Mouse (Mus musculus): ENCODE results near the gene Fbxl4. TPM values are rescaled to one million over a fixed set of nuclear protein-coding genes. Genes with fewer than 3 reads are reported as not detected.

Fbxl4 gene
- polyA plus RNA-seq, 1 experiment from 2014 or later, result 13.0 TPM

DNA sequence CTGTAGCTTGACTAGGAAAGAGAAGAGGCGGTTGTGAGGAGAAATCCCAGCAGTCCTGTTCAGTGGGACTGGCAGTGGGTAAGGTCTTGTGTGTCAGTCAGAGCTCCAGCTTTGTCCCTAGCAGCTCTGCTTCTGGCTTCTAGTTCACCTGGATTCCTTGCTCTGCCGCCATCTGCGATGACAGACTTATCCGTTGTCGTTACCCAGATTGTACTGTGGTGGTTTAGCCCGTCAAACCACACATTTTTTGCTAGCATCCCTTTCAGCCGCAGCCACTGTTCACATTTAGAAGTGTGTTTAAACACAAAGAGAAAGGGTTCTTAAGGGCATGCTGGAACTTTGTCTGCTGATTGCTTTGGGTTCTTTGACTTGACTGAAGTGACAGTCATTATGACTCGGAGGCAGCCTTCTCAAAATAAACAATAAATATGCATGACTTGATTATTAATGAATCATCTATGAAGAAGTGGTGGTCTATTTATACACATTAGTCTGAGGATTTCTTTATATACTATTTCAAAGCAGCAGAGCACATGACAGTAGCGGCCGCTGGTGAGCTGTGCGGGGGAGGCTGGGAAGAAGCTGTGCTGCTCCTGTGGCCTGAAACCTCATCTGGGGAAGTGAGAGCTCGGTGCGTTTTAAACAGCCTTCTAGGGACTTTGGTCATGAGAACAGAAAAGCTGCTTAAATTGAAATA lies 35.6 kb downstream of the Fbxl4 start:
- 73% methylated on average over 13 of the region's 13 CpGs for WGBS
- ATAC-seq (ENCODE audit: low read depth), result no peak
- H3K36me3 ChIP-seq, result peaks cover 3% of the 10 kb centered on the region; the same call in 1 of the 2 replicates
- no peaks in the 10 kb centered on the region for H3K9me3 ChIP-seq
- H3K4me1 ChIP-seq (replicated peaks), result no peaks in the 10 kb centered on the region; the same call in 1 of the 2 replicates
- H3K9ac ChIP-seq, result no peak overlapping the region
- no peak overlapping the region for H3K4me3 ChIP-seq
- H3K27ac ChIP-seq (replicated peaks), result no peak overlapping the region
- no peak overlapping the region for H3K4me2 ChIP-seq
- H3K27me3 ChIP-seq, result no peaks in the 10 kb centered on the region

DNA sequence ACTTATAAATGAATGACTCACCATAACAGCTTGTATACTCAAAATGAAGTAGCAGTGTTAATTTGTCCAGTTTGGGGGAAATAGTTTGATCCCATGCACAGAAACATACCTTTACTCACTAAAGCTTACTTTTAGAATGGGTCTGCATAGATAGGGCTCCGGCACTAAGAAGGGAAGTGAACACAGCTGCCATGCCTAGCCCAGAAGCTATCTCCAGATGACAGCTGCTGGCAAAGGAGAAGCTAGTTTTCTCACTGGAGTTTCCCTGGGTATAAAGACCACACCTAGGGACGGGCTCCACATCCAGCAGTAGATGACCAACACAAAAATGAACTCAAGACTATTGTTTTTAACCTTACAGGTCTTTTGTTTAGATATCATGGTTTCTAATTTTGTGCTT lies 38.1 kb downstream of the Fbxl4 start:
- Histone ChIP-seq H3K4me2 (no peak overlapping the region), H3K9me3 (no peaks in the 10 kb centered on the region), H3K27me3 (no peaks in the 10 kb centered on the region), H3K36me3 (peaks cover 13% of the 10 kb centered on the region), H3K4me1 (replicated peaks) (no peaks in the 10 kb centered on the region; the same call in 1 of the 2 replicates), H3K9ac (no peak overlapping the region), H3K4me3 (no peak overlapping the region), H3K27ac (replicated peaks) (no peak overlapping the region)
- no peak for ATAC-seq (ENCODE audit: low read depth)
- WGBS, result 87% methylated on average over 2 of the region's 2 CpGs

DNA sequence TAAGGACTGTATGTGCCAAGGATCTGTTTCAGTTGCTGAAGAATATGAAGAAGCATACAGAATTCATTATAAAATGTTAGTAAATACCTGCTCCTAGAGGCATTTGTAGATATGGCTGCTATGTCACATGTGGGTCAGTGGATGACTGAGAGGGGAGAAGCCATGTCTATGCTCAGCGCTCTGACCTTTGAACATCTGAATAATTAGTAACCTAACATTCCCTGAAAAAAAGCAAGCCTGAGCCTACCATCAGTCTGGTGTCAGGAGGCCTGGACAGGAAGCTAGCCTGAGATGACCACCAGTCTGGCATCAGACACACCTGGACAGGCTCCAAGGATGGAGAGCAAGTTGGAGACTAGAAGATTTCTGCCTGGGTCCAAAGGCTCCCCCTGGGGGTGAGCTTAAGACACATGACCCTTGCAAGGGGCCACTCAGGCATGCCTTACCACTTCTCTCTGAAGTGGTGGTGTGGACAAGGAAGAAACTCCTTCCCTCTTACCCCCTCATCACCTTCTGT lies 39.2 kb downstream of the Fbxl4 start:
- Histone ChIP-seq H3K4me1 (replicated peaks) (no peaks in the 10 kb centered on the region; the same call in 1 of the 2 replicates), H3K27me3 (no peaks in the 10 kb centered on the region), H3K4me3 (no peak overlapping the region), H3K4me2 (no peak overlapping the region), H3K9ac (no peak overlapping the region), H3K9me3 (no peaks in the 10 kb centered on the region), H3K36me3 (peaks cover 13% of the 10 kb centered on the region), H3K27ac (replicated peaks) (no peak overlapping the region)
- ATAC-seq (ENCODE audit: low read depth), result no peak
- 97% methylated on average over 1 of the region's 1 CpGs for WGBS

DNA sequence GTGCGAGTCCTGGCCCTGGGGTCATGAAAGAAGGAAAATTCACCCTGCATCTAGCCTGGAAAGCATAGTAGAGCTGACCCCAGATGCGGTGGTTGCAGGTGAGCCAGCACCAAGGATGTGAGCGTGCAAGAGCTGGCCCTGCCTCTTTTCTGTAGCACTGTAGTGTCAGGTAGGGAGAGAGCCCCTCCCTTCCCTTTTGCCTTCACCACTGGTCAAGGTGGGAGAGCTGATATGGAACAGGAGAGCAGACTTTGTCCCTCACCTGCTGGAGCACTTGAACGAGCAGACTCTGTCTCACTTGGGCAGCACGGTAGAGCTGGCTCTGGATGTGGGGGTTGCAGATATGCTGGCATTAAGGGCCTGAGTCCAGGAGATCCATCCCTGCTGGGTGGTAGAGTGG lies 39.7 kb downstream of the Fbxl4 start:
- Histone ChIP-seq H3K36me3 (peaks cover 13% of the 10 kb centered on the region), H3K9ac (no peak overlapping the region), H3K4me3 (no peak overlapping the region), H3K4me2 (no peak overlapping the region), H3K9me3 (no peaks in the 10 kb centered on the region), H3K27me3 (no peaks in the 10 kb centered on the region), H3K27ac (replicated peaks) (no peak overlapping the region), H3K4me1 (replicated peaks) (no peaks in the 10 kb centered on the region; the same call in 1 of the 2 replicates)
- 94% methylated on average over 5 of the region's 5 CpGs for WGBS
- no peak for ATAC-seq (ENCODE audit: low read depth)

DNA sequence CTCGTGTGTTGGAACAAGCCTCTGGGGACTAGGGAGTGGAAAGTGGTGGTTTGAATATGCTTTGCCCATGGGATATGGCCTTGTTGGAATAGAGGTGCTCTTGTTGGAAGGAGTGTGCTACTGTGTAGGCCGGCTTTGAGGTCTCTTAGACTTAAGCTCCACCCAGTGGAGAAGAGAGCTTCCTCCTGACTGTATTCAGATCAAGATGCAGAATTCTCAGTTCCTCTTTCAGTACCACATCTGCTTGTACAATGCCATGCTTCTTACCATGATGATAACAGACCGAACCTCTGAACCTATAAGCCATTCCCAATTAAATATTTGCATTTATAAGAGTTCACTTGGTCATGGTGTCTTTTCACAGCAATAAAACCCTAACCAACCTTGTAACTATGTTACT lies 44.7 kb downstream of the Fbxl4 start:
- ATAC-seq (ENCODE audit: low read depth), result no peak
- Histone ChIP-seq H3K36me3 (peaks cover 17% of the 10 kb centered on the region), H3K27me3 (no peaks in the 10 kb centered on the region), H3K4me3 (no peak overlapping the region), H3K9ac (no peak overlapping the region), H3K4me1 (replicated peaks) (no peaks in the 10 kb centered on the region), H3K27ac (replicated peaks) (no peak overlapping the region), H3K9me3 (no peaks in the 10 kb centered on the region), H3K4me2 (no peak overlapping the region)
- 91% methylated on average over 3 of the region's 3 CpGs for WGBS

DNA sequence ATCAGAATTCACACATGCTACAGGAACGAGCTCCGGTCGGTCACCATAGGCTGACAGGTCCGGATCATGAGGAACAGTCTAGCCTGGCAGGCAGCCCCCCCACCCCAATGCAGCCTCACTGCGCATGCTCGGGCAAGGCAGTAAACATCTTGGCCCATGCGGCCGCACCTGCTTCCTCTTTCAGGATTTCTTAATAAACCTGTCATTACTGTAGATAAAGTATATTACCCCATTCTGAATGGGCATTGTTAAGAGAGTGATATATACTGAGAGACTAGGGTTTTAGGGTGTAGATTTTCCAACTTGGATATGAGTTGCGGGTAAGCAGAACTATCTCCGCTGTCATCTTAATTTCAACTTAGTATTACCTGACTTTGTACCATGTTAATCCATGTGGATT lies 45.6 kb downstream of the Fbxl4 start:
- Histone ChIP-seq H3K4me1 (replicated peaks) (no peaks in the 10 kb centered on the region), H3K9ac (no peak overlapping the region), H3K36me3 (peaks cover 14% of the 10 kb centered on the region), H3K27me3 (no peaks in the 10 kb centered on the region), H3K9me3 (no peaks in the 10 kb centered on the region), H3K27ac (replicated peaks) (no peak overlapping the region), H3K4me3 (no peak overlapping the region), H3K4me2 (no peak overlapping the region)
- ATAC-seq (ENCODE audit: low read depth), result no peak
- WGBS, result 92% methylated on average over 10 of the region's 10 CpGs

DNA sequence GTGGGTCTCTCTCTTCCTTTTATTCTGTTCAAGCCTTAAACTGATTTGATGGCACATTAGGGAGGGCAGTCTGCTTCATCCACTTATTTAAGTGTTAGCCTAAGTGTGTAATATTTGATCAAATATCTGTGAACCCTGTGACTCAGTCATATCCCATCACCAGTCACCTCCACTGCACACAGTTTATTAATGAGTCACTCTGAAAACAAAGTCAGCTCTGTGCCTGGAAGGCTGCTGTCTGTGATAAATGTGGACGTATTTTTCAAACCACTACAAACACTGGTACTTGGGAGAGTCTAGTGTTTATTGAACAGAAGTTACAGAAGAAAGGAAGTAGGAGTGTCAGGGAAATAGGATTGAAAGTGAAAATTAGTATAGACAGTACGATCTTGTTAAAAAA lies 63.3 kb downstream of the Fbxl4 start:
- Histone ChIP-seq H3K9ac (no peak overlapping the region), H3K4me1 (replicated peaks) (no peaks in the 10 kb centered on the region), H3K4me3 (no peak overlapping the region), H3K9me3 (no peaks in the 10 kb centered on the region), H3K4me2 (no peak overlapping the region), H3K27ac (replicated peaks) (no peak overlapping the region), H3K36me3 (peaks cover 4% of the 10 kb centered on the region; the same call in 1 of the 2 replicates), H3K27me3 (no peaks in the 10 kb centered on the region)
- no peak for ATAC-seq (ENCODE audit: low read depth)
- 61% methylated on average over 2 of the region's 2 CpGs for WGBS

DNA sequence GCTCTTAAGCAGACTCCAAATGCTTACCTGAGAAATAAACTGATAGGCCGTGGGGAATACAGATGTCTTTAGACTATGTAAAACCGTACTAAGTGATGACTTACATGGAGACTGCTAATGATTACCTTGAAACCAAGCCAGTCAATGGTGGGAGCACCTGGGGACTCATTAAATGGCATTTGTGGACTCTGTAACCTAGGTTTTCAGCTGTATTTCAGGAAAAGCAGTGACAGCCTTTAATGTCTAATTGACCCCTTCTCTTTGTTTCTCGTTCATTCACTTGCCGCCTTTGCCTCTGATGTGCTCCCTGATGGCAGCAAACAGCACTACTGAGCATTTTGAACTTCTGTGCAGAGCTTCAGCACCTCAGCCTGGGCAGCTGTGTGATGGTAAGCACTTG lies 65.1 kb downstream of the Fbxl4 start:
- H3K9ac ChIP-seq, result no peak overlapping the region
- no peak overlapping the region for H3K4me2 ChIP-seq
- no peak overlapping the region for H3K27ac ChIP-seq (replicated peaks)
- ATAC-seq (ENCODE audit: low read depth), result no peak
- H3K27me3 ChIP-seq, result no peaks in the 10 kb centered on the region
- H3K36me3 ChIP-seq, result peaks cover 10% of the 10 kb centered on the region; the same call in 1 of the 2 replicates
- 56% methylated on average over 4 of the region's 4 CpGs for WGBS
- H3K4me1 ChIP-seq (replicated peaks), result no peaks in the 10 kb centered on the region
- H3K4me3 ChIP-seq, result no peak overlapping the region
- H3K9me3 ChIP-seq, result no peaks in the 10 kb centered on the region

DNA sequence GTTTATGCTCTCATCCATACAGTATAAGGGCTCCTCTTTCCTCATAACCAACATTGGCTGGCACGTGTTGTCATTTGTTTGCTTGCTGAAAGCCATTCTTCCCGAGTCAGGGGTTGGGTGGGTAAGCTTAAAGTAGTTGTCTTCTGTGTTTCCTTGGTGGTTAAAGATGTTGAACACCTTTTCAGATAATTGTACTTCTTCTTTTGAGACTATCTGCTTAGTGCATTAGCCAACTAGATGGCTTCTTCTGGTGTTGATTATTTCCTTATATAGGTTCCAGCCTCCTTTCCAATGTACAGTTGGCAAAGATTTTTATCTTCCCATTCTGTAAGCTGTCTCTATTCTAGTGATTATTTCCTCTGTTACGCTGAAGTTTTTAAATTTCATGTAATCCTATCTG lies 70.8 kb downstream of the Fbxl4 start:
- no peak for ATAC-seq (ENCODE audit: low read depth)
- H3K27me3 ChIP-seq, result no peaks in the 10 kb centered on the region
- WGBS, result 90% methylated on average over 3 of the region's 3 CpGs
- H3K4me3 ChIP-seq, result no peak overlapping the region
- no peaks in the 10 kb centered on the region for H3K4me1 ChIP-seq (replicated peaks)
- H3K9ac ChIP-seq, result no peak overlapping the region
- peaks cover 10% of the 10 kb centered on the region; the same call in 1 of the 2 replicates for H3K36me3 ChIP-seq
- H3K27ac ChIP-seq (replicated peaks), result no peak overlapping the region
- H3K4me2 ChIP-seq, result no peak overlapping the region
- no peaks in the 10 kb centered on the region for H3K9me3 ChIP-seq

DNA sequence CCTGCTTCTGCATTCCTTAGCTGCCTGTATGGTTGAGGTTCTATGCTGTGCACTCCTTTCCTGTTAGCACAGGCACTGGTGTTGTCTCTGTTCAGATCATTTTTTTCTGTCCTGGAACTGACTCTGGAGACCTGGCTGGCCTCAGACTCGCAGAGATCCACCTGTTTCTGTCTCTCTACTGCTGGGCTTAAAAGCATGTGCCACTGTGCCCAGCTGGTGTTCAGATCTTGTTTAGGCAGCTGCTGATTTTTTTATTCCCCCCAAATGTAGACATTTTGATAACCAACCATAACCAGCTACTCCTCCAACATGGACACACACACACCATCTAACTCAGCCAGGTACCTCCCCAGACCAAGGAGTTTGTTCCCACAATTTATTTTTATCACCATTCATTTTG lies 112.2 kb downstream of the Fbxl4 start:
- Histone ChIP-seq H3K4me2 (no peak overlapping the region), H3K9me3 (no peaks in the 10 kb centered on the region), H3K36me3 (no peaks in the 10 kb centered on the region), H3K4me3 (no peak overlapping the region), H3K4me1 (replicated peaks) (no peaks in the 10 kb centered on the region), H3K27me3 (no peaks in the 10 kb centered on the region; the same call in 1 of the 2 replicates), H3K27ac (replicated peaks) (no peak overlapping the region), H3K9ac (no peak overlapping the region)
- no peak for ATAC-seq (ENCODE audit: low read depth)
- WGBS, result 81% methylated on average over 1 of the region's 1 CpGs

DNA sequence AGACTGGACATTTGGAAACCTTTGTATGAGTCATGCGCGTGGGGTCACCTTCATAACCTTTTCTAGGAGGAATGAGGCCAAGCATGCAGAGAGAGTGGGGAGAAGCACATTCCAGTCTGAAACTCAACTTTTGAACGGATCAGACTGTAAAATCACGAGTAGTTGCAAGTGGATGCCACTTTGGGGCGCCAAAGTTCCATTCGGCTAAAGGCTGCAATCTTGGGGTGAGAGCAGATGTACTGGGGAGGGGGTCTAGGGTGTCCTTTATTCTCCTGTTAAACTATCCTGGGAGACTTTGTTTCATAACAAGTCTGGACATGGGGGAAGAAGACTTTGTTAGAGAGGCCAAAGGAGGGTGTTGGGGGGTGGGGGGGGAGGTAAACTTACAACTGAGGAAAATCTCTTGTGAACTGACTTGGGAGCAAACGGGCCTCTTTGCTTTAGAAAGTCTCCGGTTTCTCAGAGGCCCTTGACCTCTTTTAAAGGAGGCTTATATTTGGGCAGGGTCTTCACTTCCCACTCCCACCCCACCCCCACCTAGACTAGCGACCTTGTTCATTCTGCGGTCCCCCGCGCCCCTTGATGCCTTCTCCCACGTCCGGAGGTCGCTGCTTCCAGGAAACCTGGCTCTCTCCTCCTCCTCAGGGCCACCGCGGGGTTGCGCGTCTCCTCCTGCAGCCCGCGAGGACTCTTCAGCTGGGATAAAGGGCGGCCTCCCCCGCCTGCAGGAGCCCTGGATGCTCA lies 119.8 kb downstream of the Fbxl4 start:
- no peaks in the 10 kb centered on the region for H3K9me3 ChIP-seq
- H3K27ac ChIP-seq (replicated peaks), result peak overlapping the region; percentile 87
- no peaks in the 10 kb centered on the region for H3K36me3 ChIP-seq
- H3K4me1 ChIP-seq (replicated peaks), result peaks cover 51% of the 10 kb centered on the region
- peaks cover 16% of the 10 kb centered on the region for H3K27me3 ChIP-seq
- peak overlapping the region; percentile 97 for H3K4me2 ChIP-seq
- peak overlapping the region; percentile 75 for H3K9ac ChIP-seq
- peak overlapping the region; percentile 87 for H3K4me3 ChIP-seq
- ATAC-seq (ENCODE audit: low read depth), result peak; percentile 81
- WGBS, result under 1% methylated on average over 23 of the region's 23 CpGs

DNA sequence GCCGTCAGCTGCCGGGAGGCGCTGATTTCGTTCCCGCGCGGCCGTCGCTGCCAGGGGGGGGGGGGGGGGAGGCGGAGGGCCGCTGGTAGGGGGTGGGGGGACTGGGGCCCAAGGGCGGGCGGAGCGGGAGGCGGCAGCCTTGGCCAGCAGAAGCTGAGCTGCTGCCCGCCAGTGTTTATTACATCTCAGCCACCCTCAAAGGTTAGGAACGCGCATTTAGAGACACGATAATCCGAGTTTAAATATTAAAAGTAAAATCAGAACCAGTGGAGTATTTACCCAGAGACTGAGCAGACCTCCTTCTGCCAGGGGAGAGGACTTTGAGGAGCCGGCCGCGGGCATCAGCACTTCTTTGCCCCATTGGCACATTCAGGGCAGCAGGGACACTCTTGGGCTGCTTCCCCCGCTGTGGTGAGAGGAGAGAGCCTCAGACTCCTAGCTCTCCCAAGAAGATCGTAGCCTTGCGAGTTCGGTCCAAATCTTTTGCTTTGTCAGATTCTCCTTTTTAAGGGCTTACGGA lies 120.4 kb downstream of the Fbxl4 start:
- under 1% methylated on average over 15 of the region's 28 CpGs for WGBS
- peaks cover 52% of the 10 kb centered on the region for H3K4me1 ChIP-seq (replicated peaks)

More for the DNA sequence above, 120.4 kb downstream of the Fbxl4 start:
- Histone ChIP-seq H3K27ac (replicated peaks) (peak overlapping the region; percentile 87), H3K4me2 (peak overlapping the region; percentile 97), H3K9me3 (no peaks in the 10 kb centered on the region), H3K4me3 (peak overlapping the region; percentile 87), H3K36me3 (no peaks in the 10 kb centered on the region), H3K9ac (peak overlapping the region; percentile 75), H3K27me3 (peaks cover 16% of the 10 kb centered on the region)
- peak; percentile 33; the same call in 1 of the 2 replicates for ATAC-seq (ENCODE audit: low read depth)
